Mouse (Mus musculus) hindbrain, embryonic 16.5 days (tissue): ENCODE results near the gene Sh3gl1. TPM values are rescaled to one million over a fixed set of nuclear protein-coding genes. Genes with fewer than 3 reads are reported as not detected.

Experiments used
- ATAC-seq: fragments of 200-750 bp; cut with Nextera tagmentation; 2 replicates; pipeline ENCODE4 v1.8.0; 2017; ENCODE audit warnings: moderate TSS enrichment, moderate library complexity
- H3K27ac ChIP-seq: fragments of 300-500 bp; sonication (generic); 2 replicates; pipeline ENCODE4 v1.5.1; 2014; ENCODE audit warnings: low read depth, mild to moderate bottlenecking, control low read depth, low read length, moderate library complexity
- H3K27me3 ChIP-seq: fragments of 300-500 bp; sonication (generic); replicated peaks from 2 replicates; pipeline ENCODE4 v1.6.1; 2014; ENCODE audit warnings: low read length; ENCODE audit not compliant: control insufficient read depth, insufficient read depth
- H3K36me3 ChIP-seq: fragments of 300-500 bp; sonication (generic); 2 replicates; pipeline ENCODE4 v1.6.1; 2014; ENCODE audit warnings: mild to moderate bottlenecking, low read length, moderate library complexity, mixed read lengths; ENCODE audit not compliant: control insufficient read depth, insufficient read depth
- H3K4me1 ChIP-seq: fragments of 300-500 bp; sonication (generic); 2 replicates; pipeline ENCODE4 v1.6.1; 2014; ENCODE audit warnings: low read depth, low read length; ENCODE audit not compliant: control insufficient read depth, insufficient read depth
- H3K4me2 ChIP-seq: fragments of 300-500 bp; sonication (generic); 2 replicates; pipeline ENCODE4 v1.6.1; 2014; ENCODE audit warnings: mild to moderate bottlenecking, low read length, control low read depth, moderate library complexity
- H3K4me3 ChIP-seq: fragments of 300-500 bp; sonication (generic); 2 replicates; pipeline ENCODE4 v1.5.1; 2014; ENCODE audit warnings: mild to moderate bottlenecking, low read length, control low read depth, moderate library complexity
- H3K9ac ChIP-seq: fragments of 300-500 bp; sonication (generic); 2 replicates; pipeline ENCODE4 v1.6.1; 2014; ENCODE audit warnings: low read depth, mild to moderate bottlenecking, control low read depth, low read length, moderate library complexity
- H3K9me3 ChIP-seq: fragments of 300-500 bp; sonication (generic); 2 replicates; pipeline ENCODE4 v1.6.1; 2014; ENCODE audit warnings: mild to moderate bottlenecking, low read length, moderate library complexity; ENCODE audit not compliant: control insufficient read depth
- WGBS: fragments of 180-500 bp; shearing (Covaris S2); extraction: QIAGEN DNeasy Blood & Tissue Kit; methylation state at CpG from one replicate; pipeline ENCODE4 v1.1.7; 2014; 5-methylcytosine and 5-hydroxymethylcytosine counted together
- polyA plus RNA-seq: library from polyadenylated mRNA; unstranded; fragments of >200 nt; fragmentation: Nextera tagmentation; extraction: Ambion mirVana; gene quantifications from 2 replicates; pipeline ENCODE4 v1.2.1, GENCODE M21; 2015

Gene Sh3gl1
- polyA plus RNA-seq, 1 experiment from 2014 or later: 106 TPM

- Histone ChIP-seq H3K27me3 (no peaks in the 10 kb centered on the region), H3K4me1 (peaks cover 28% of the 10 kb centered on the region), H3K4me3 (no peak overlapping the region), H3K4me2 (no peak overlapping the region), H3K27ac (no peak overlapping the region), H3K9ac (no peak overlapping the region), H3K9me3 (no peaks in the 10 kb centered on the region), H3K36me3 (0 out of 2 replicates have a peak, but pooled peaks cover 3% of the 10 kb centered on the region)
- no peak for ATAC-seq
- WGBS: 78% methylated on average over 7 of the region's 7 CpGs
These were observed 3.6 kb downstream of the Sh3gl1 start for GRCm38 (mm10) chr17:56032831-56033230.

DNA sequence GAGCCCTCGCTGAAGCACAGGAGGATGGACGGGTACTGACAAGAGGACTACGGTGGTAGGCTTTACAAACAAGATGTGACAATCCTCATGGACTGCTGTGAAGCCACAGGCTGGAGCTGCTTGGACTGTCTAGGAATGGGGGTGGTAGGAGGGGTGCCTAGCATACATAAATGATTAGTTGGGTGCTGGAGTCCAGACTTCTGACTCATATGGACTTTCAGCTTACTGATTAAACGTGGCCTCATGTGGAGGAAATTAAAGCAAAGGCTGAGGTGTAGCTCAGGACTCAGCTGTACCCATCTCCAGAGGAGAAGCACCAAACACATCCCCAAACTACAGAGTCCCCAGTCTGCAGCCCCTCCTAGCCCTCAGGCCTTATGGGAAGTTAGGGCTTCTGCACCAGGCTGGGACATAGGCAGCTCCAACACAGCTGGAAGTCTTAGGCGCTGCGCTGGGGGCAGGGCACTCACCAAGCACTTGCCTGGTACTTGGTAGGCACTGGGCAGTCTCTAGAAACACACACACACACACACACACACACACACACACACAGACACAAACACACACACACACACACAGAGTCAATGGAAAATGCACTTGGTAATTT, 4.2 kb downstream of the Sh3gl1 start:
- Histone ChIP-seq H3K9me3 (no peaks in the 10 kb centered on the region), H3K4me1 (peaks cover 28% of the 10 kb centered on the region), H3K4me2 (no peak overlapping the region), H3K27me3 (no peaks in the 10 kb centered on the region), H3K36me3 (0 out of 2 replicates have a peak, but pooled peaks cover 3% of the 10 kb centered on the region), H3K27ac (no peak overlapping the region), H3K9ac (no peak overlapping the region), H3K4me3 (no peak overlapping the region)
- ATAC-seq: no peak
- 73% methylated on average over 6 of the region's 6 CpGs for WGBS

GRCm38 (mm10) chr17:56031431-56031830, 5.0 kb downstream of the Sh3gl1 start:
- 92% methylated on average over 7 of the region's 7 CpGs for WGBS
- Histone ChIP-seq H3K27ac (no peak overlapping the region), H3K36me3 (0 out of 2 replicates have a peak, but pooled peaks cover 3% of the 10 kb centered on the region), H3K27me3 (no peaks in the 10 kb centered on the region), H3K9ac (no peak overlapping the region), H3K4me1 (peaks cover 25% of the 10 kb centered on the region), H3K4me2 (no peak overlapping the region), H3K9me3 (no peaks in the 10 kb centered on the region), H3K4me3 (no peak overlapping the region)
- ATAC-seq: no peak

DNA sequence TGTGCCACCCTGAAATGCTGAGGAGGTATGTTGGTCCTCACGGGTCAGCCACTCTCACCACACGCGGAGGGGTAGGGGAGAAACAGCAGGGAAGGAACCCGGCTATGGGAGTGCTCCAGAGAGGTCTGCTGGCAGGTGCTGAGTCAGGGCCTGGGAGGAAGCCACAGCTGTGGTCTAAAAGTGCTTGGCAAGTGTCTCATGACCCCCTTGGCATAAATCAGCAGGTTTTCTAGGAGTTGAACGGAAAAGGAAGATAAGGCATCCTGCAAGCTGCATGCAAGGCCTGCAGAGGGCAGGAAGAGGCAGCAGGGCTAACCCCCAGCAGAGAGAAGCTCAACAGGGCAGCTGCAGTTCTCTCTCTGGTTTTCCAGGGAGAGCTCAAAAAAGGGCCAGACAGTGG, 5.5 kb downstream of the Sh3gl1 start:
- Histone ChIP-seq H3K9me3 (no peaks in the 10 kb centered on the region), H3K4me1 (peaks cover 25% of the 10 kb centered on the region), H3K27me3 (no peaks in the 10 kb centered on the region), H3K27ac (no peak overlapping the region; the same call in 1 of the 2 replicates), H3K36me3 (0 out of 2 replicates have a peak, but pooled peaks cover 3% of the 10 kb centered on the region), H3K4me2 (no peak overlapping the region), H3K9ac (no peak overlapping the region), H3K4me3 (no peak overlapping the region)
- 59% methylated on average over 5 of the region's 5 CpGs for WGBS
- ATAC-seq: no peak

- Histone ChIP-seq H3K27me3 (no peaks in the 10 kb centered on the region), H3K36me3 (0 out of 2 replicates have a peak, but pooled peaks cover 3% of the 10 kb centered on the region), H3K9me3 (no peaks in the 10 kb centered on the region), H3K4me3 (no peak overlapping the region), H3K9ac (no peak overlapping the region), H3K27ac (no peak overlapping the region; the same call in 1 of the 2 replicates), H3K4me1 (peaks cover 21% of the 10 kb centered on the region), H3K4me2 (no peak overlapping the region)
- no peak for ATAC-seq
- 80% methylated on average over 9 of the region's 9 CpGs for WGBS
These were observed 6.1 kb downstream of the Sh3gl1 start for GRCm38 (mm10) chr17:56030238-56030870.

DNA sequence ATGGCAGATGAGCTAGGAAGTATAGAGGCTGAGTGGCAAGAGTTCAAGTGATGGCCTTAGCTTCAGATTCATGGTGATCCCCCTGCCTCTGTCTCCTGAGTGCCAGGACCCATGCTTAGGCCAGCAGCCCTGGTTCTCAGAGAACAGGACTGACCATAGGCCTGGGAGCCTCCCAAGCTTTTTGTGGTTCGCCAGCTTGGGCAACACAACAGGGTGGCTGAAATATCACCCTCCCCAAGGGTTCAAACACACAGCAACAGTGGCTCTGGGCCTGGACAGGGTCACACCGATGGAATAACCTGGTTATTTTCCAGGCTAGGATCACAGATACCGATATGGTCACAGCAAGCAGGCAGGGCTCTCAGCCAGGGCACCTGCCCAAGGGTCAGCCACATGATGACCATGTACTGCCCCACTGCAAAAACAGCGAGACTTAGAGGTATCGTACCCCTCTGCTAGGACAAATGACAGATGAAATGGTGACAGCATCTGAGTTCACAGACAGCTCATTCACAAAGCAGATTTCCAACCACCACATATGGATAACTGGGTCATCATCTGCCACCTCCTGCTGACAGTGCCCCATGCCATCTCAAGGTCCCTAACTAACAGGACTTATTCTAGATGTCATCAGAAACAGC, 8.5 kb downstream of the Sh3gl1 start:
- peak overlapping the region; percentile 8; the same call in 1 of the 2 replicates for H3K9ac ChIP-seq
- 0 out of 2 replicates have a peak, but pooled peaks cover 3% of the 10 kb centered on the region for H3K36me3 ChIP-seq

DNA sequence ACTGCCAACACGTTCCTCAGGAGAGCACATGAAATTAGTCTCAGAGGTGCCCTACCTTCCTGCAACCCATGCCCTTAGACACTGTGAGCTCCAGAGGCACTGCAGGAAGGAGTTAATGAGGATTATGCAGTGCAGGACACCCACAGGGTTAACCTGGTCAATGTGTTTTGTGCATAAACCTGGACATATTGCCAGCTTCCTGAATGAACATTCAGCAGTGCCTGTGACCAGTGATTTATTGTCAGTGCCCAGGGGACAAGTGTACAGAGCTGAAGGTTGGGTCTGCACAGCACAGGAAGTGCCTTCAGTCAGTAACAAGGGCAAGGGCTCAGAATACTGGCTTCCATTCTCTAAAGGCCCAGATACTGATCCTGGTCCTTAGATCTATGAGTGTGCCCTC, 9.6 kb downstream of the Sh3gl1 start:
- no peaks in the 10 kb centered on the region for H3K27me3 ChIP-seq
- peaks cover 5% of the 10 kb centered on the region for H3K4me1 ChIP-seq
- 0 out of 2 replicates have a peak, but pooled peaks cover under 1% of the 10 kb centered on the region for H3K36me3 ChIP-seq
- ATAC-seq: no peak
- H3K27ac ChIP-seq: no peak overlapping the region
- H3K9me3 ChIP-seq: no peaks in the 10 kb centered on the region
- no peak overlapping the region for H3K9ac ChIP-seq
- H3K4me2 ChIP-seq: no peak overlapping the region
- no peak overlapping the region for H3K4me3 ChIP-seq
- 82% methylated on average over 1 of the region's 1 CpGs for WGBS

More for the DNA sequence above, 8.5 kb downstream of the Sh3gl1 start:
- Histone ChIP-seq H3K4me3 (no peak overlapping the region), H3K4me2 (no peak overlapping the region), H3K4me1 (peaks cover 10% of the 10 kb centered on the region), H3K27me3 (no peaks in the 10 kb centered on the region), H3K27ac (no peak overlapping the region), H3K9me3 (no peaks in the 10 kb centered on the region)
- no peak for ATAC-seq
- 90% methylated on average over 5 of the region's 5 CpGs for WGBS

- H3K4me3 ChIP-seq: no peak overlapping the region
- H3K9ac ChIP-seq: no peak overlapping the region
- H3K27ac ChIP-seq: no peak overlapping the region
- no peak for ATAC-seq
- no peaks in the 10 kb centered on the region for H3K9me3 ChIP-seq
- H3K4me2 ChIP-seq: no peak overlapping the region
- WGBS: 100% methylated on average over 1 of the region's 1 CpGs
- no peaks in the 10 kb centered on the region for H3K36me3 ChIP-seq
- H3K4me1 ChIP-seq: peaks cover 9% of the 10 kb centered on the region; the same call in 1 of the 2 replicates
- H3K27me3 ChIP-seq: no peaks in the 10 kb centered on the region
These were observed 10.1 kb downstream of the Sh3gl1 start for GRCm38 (mm10) chr17:56026303-56026702.

- ATAC-seq: no peak
- H3K4me1 ChIP-seq: peaks cover 5% of the 10 kb centered on the region; the same call in 1 of the 2 replicates
- no peak overlapping the region for H3K4me2 ChIP-seq
- no peaks in the 10 kb centered on the region; the same call in 1 of the 2 replicates for H3K36me3 ChIP-seq
- H3K9me3 ChIP-seq: no peaks in the 10 kb centered on the region
- no peak overlapping the region for H3K4me3 ChIP-seq
- no peaks in the 10 kb centered on the region for H3K27me3 ChIP-seq
- WGBS: 79% methylated on average over 5 of the region's 5 CpGs
- H3K27ac ChIP-seq: no peak overlapping the region
- H3K9ac ChIP-seq: no peak overlapping the region
These were observed 11.5 kb downstream of the Sh3gl1 start for GRCm38 (mm10) chr17:56024931-56025330.
